13 mouse cellular contexts compared by ENCODE assay signal in the genomic region with DNA sequence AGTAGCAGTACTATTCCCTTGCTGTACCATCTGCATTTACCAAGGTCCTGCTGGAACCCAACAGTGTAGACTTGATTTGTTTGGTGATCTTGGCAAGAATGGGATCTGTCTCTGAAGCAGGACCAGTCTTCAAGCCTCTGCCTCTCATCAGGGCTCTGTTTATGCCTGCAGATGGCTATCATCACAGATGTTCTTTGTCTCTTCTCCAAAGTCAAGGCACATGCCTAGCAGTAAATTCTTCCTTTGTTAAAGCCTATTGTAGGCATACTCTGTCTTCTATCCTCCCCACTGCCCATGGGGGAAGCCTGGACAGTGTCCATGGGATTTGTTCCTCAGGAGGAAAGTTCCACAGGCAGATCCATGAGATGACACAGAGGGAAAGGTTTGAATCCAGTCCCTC.
"Had no signal": no experiment of that assay in that cellular context is flagged by ENCODE, and none has a peak within 500 bp of the region (broad histone marks: within the 10 kb centered on the region; RNA-seq: fewer than 3 reads in every experiment).

No protein-coding gene starts in this region.

- DNase-seq: lung, adult 18-20 months; lung, embryonic 14.5 days; lung, postnatal 10 days; lung, postnatal 4 days; midbrain, embryonic 14.5 days; retina, postnatal 1 day; right cerebral cortex, adult 18-20 months; right cerebral cortex, postnatal 25 days; right cerebral cortex, postnatal 4 days; spleen, adult 18-20 months; thymus, adult 2 months; thymus, postnatal 25 days; thymus, postnatal 4 days had no signal
